Mouse (Mus musculus): ENCODE data around the gene Coro2a.

- peak; percentile 39; the same call in 1 of the 2 replicates for TF ChIP-seq CTCF (IDR thresholded peaks at IDR 0.05; ENCODE audit: extremely low read depth, insufficient read length, insufficient replicate concordance, low read depth, low read length)
- TF ChIP-seq POLR2A (IDR thresholded peaks at IDR 0.05; ENCODE audit: low read depth, low read length), result peak; percentile 95
Observed at GRCm38 (mm10) chr4:46535840-46536361, 66.1 kb downstream of the Coro2a start, which contains the start of gene Trim14.

Data from small intestine, adult 2 months (tissue).